Mouse (Mus musculus) brain, embryonic 14.5 days (tissue): ENCODE data around the gene Atf7.

Source experiments
- CTCF ChIP-seq: fragments of 200-500 bp; IDR thresholded peaks from 2 replicates; pipeline ENCODE4 v1.5.1; 2012; ENCODE audit warnings: inconsistent platforms, mild to moderate bottlenecking, moderate library complexity, borderline replicate concordance; ENCODE audit not compliant: insufficient read depth, insufficient read length; ENCODE audit errors: extremely low read depth
- POLR2A ChIP-seq: fragments of 200-500 bp; IDR thresholded peaks from 2 replicates; pipeline ENCODE4 v1.6.1; 2012; ENCODE audit warnings: mild to moderate bottlenecking, inconsistent platforms, borderline replicate concordance; ENCODE audit not compliant: poor library complexity, insufficient read depth, insufficient read length, severe bottlenecking; ENCODE audit errors: extremely low read depth

- TF ChIP-seq POLR2A (no peak), CTCF (no peak)
Measured at GRCm38 (mm10) chr15:102669571-102669970, 44.3 kb upstream of the Atf7 start.
